Mouse (Mus musculus): Measurements from ENCODE around the gene Gnpnat1. TPM values are rescaled to one million over a fixed set of nuclear protein-coding genes. Genes with fewer than 3 reads are reported as not detected.

The Gnpnat1 gene
- polyA plus RNA-seq, 1 experiment, result 3.6 TPM

DNA sequence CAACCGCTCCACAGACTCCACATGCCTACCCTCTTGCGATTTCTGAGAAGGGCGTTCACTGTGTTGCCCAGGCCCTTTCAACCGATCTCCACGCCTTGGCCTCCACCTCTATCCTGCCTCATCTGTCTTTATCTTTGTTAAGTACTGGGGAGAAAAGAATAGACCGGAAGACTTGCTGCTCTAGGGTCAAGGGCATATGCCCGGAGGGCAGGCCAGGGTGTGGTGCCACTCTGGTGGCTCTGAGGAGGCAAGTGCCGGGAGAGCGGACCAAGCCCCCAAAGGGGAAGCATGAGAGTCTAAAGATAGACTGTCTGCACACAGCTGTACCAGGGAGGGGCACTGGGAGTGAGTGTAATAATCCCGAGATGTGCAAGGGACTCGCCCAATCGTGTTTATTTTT is 40.7 kb upstream of the Gnpnat1 start:
- Histone ChIP-seq H3K27ac (ENCODE audit: control insufficient read depth, insufficient read depth, low read length) (no peak overlapping the region), H3K27me3 (ENCODE audit: control insufficient read depth, insufficient read depth, low read length) (no peaks in the 10 kb centered on the region), H3K36me3 (ENCODE audit: control insufficient read depth, insufficient read depth, low read length) (no peaks in the 10 kb centered on the region), H3K4me1 (replicated peaks; ENCODE audit: control insufficient read depth, insufficient read depth, low read length) (no peaks in the 10 kb centered on the region), H3K4me3 (ENCODE audit: control insufficient read depth, insufficient read depth, low read length) (no peak overlapping the region)
- 88% methylated on average over 12 of the region's 12 CpGs for WGBS
- TF ChIP-seq POLR2A (IDR thresholded peaks at IDR 0.05; ENCODE audit: control insufficient read depth, extremely low read depth, insufficient read depth, low read length, poor library complexity) (no peak), CTCF (IDR thresholded peaks at IDR 0.05; ENCODE audit: borderline replicate concordance, control insufficient read depth, extremely low read depth, insufficient read depth, low read length, poor library complexity) (no peak)
- no peak for DNase-seq

DNA sequence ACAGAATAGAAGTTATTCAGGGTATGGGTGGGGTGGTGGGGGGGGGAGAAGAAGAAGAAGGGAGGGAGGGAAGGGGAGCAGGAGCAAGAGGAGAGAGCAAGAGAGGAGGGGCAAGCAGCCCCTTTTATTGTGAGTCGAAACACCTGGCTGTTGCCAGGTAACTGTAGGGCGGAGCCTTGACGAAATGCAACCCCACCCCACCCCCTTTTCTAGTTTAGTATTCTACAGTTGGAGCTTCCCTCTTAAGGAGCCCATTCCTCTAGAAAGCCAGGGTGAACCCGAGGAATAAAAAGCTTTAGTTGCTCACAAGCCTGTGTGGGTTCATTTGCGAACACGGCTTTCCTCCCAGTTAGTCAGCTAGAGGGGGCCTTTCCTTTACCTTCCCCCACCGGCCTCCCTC is 40.2 kb upstream of the Gnpnat1 start:
- Histone ChIP-seq H3K4me3 (ENCODE audit: control insufficient read depth, insufficient read depth, low read length) (no peak overlapping the region), H3K27me3 (ENCODE audit: control insufficient read depth, insufficient read depth, low read length) (no peaks in the 10 kb centered on the region), H3K27ac (ENCODE audit: control insufficient read depth, insufficient read depth, low read length) (no peak overlapping the region), H3K4me1 (replicated peaks; ENCODE audit: control insufficient read depth, insufficient read depth, low read length) (no peaks in the 10 kb centered on the region), H3K36me3 (ENCODE audit: control insufficient read depth, insufficient read depth, low read length) (no peaks in the 10 kb centered on the region)
- no peak for DNase-seq
- 79% methylated on average over 7 of the region's 7 CpGs for WGBS
- no peak for TF ChIP-seq CTCF (IDR thresholded peaks at IDR 0.05; ENCODE audit: borderline replicate concordance, control insufficient read depth, extremely low read depth, insufficient read depth, low read length, poor library complexity)
- TF ChIP-seq POLR2A (IDR thresholded peaks at IDR 0.05; ENCODE audit: control insufficient read depth, extremely low read depth, insufficient read depth, low read length, poor library complexity), result no peak

DNA sequence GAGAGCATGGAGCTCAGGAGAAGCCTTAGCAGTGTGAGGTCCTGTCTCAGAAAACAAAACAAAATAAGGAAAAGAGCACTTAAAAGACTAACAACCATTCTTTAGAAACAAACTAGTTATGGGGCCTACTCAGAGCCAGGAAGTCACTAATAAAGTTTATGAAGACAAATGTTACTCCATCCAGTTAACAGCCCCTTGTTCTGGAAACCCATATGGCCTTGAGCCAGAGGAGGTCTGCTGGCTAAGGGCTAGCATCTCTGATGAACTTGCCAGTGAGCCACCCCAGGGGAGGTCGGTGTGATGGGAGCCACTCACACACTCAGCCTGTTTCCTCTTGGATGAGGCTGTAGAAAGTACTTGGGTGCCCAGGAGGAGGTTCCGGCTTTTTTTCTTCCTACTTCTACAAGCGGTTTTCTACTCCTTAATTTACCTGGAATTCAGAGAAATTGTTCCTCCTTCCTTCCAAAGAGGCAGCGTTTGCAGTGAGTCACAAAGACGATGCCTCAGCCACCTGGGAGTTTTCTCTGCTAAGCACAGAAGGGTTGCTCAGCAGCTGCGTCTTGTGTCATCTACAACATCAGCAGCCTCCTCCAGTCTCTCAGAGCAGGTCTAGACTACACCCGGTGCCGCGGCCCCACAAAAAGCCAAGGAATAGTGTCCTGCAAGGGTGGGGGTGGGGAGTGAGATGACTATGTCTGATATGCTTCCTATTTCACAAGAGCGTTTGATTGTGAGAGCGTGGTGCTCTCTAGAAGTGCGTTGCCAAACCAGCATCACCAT is 38.3 kb upstream of the Gnpnat1 start:
- no peak overlapping the region for H3K27ac ChIP-seq (ENCODE audit: control insufficient read depth, insufficient read depth, low read length)
- no peak overlapping the region for H3K4me3 ChIP-seq (ENCODE audit: control insufficient read depth, insufficient read depth, low read length)
- no peaks in the 10 kb centered on the region for H3K27me3 ChIP-seq (ENCODE audit: control insufficient read depth, insufficient read depth, low read length)
- H3K4me1 ChIP-seq (replicated peaks; ENCODE audit: control insufficient read depth, insufficient read depth, low read length), result no peaks in the 10 kb centered on the region
- TF ChIP-seq POLR2A (IDR thresholded peaks at IDR 0.05; ENCODE audit: control insufficient read depth, extremely low read depth, insufficient read depth, low read length, poor library complexity) (no peak), CTCF (IDR thresholded peaks at IDR 0.05; ENCODE audit: borderline replicate concordance, control insufficient read depth, extremely low read depth, insufficient read depth, low read length, poor library complexity) (no peak)
- DNase-seq, result no peak
- H3K36me3 ChIP-seq (ENCODE audit: control insufficient read depth, insufficient read depth, low read length), result no peaks in the 10 kb centered on the region
- WGBS, result 58% methylated on average over 12 of the region's 12 CpGs

DNA sequence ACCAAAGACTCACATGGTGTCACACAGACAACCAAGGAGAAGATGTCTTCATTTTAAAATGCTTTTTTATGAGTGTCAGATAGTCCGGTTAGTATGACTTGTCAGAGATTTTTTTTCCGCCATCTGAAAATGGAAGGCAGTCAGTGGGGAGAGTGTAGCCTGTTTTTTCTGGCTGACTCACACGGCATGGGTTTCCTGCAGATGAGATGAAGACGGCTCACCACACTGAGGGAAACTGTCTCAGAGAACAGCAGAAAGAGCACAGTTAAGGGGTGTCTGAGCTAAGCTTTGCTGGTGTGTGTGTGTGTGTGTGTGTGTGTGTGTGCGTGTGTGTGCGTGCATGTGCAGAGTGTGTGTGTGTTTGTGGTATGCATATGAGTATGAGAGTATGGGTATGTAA is 36.6 kb upstream of the Gnpnat1 start:
- no peaks in the 10 kb centered on the region for H3K4me1 ChIP-seq (replicated peaks; ENCODE audit: control insufficient read depth, insufficient read depth, low read length)
- TF ChIP-seq POLR2A (IDR thresholded peaks at IDR 0.05; ENCODE audit: control insufficient read depth, extremely low read depth, insufficient read depth, low read length, poor library complexity), result no peak
- no peak for TF ChIP-seq CTCF (IDR thresholded peaks at IDR 0.05; ENCODE audit: borderline replicate concordance, control insufficient read depth, extremely low read depth, insufficient read depth, low read length, poor library complexity)
- no peak overlapping the region for H3K4me3 ChIP-seq (ENCODE audit: control insufficient read depth, insufficient read depth, low read length)
- no peak for DNase-seq
- 75% methylated on average over 6 of the region's 6 CpGs for WGBS
- no peaks in the 10 kb centered on the region for H3K36me3 ChIP-seq (ENCODE audit: control insufficient read depth, insufficient read depth, low read length)
- H3K27ac ChIP-seq (ENCODE audit: control insufficient read depth, insufficient read depth, low read length), result no peak overlapping the region
- no peaks in the 10 kb centered on the region for H3K27me3 ChIP-seq (ENCODE audit: control insufficient read depth, insufficient read depth, low read length)

DNA sequence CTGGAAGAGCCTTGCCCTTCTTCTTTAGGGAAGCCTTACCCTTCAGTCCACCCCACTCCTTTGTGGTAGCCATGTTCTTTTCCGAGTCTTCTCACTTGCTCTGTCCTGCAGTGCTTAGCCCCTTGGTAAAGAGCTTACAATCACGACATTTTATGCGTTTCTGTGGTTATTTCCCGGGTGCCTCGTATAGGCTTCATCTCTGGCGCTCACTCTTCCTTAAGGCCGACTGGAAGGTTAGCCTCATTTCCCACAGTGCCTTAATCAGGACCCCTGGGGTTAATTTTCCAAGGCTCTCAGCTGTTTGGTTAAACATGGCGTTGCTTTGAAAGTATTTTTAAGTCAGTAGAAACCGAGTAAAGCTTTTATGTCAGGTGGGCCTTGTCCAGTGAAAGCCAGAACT is 34.7 kb upstream of the Gnpnat1 start:
- DNase-seq, result no peak
- TF ChIP-seq POLR2A (IDR thresholded peaks at IDR 0.05; ENCODE audit: control insufficient read depth, extremely low read depth, insufficient read depth, low read length, poor library complexity), result no peak
- Histone ChIP-seq H3K27me3 (ENCODE audit: control insufficient read depth, insufficient read depth, low read length) (no peaks in the 10 kb centered on the region), H3K4me3 (ENCODE audit: control insufficient read depth, insufficient read depth, low read length) (no peak overlapping the region), H3K4me1 (replicated peaks; ENCODE audit: control insufficient read depth, insufficient read depth, low read length) (no peaks in the 10 kb centered on the region), H3K36me3 (ENCODE audit: control insufficient read depth, insufficient read depth, low read length) (no peaks in the 10 kb centered on the region), H3K27ac (ENCODE audit: control insufficient read depth, insufficient read depth, low read length) (no peak overlapping the region)
- WGBS, result 91% methylated on average over 9 of the region's 9 CpGs

DNA sequence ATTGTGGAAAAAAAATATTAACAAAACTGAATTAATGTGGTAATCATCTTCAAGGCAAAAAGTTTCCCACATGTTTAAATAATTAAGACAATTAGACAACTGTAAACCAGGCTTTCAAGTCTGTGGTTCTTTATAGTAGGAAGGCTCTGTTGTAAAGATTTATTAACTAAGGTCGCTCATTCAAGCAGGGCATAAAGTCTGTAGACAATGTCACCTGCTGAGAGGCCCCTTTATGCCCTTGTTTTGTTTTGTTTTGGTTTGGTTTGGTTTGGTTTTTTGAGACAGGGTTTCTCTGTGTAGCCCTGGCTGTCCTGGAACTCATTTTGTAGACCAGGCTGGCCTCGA is 34.2 kb upstream of the Gnpnat1 start:
- no peak overlapping the region for H3K27ac ChIP-seq (ENCODE audit: control insufficient read depth, insufficient read depth, low read length)
- WGBS, result 87% methylated on average over 2 of the region's 2 CpGs
- H3K36me3 ChIP-seq (ENCODE audit: control insufficient read depth, insufficient read depth, low read length), result no peaks in the 10 kb centered on the region

More for the DNA sequence above, 34.2 kb upstream of the Gnpnat1 start:
- TF ChIP-seq CTCF (IDR thresholded peaks at IDR 0.05; ENCODE audit: borderline replicate concordance, control insufficient read depth, extremely low read depth, insufficient read depth, low read length, poor library complexity), result no peak
- no peak for TF ChIP-seq POLR2A (IDR thresholded peaks at IDR 0.05; ENCODE audit: control insufficient read depth, extremely low read depth, insufficient read depth, low read length, poor library complexity)
- Histone ChIP-seq H3K4me1 (replicated peaks; ENCODE audit: control insufficient read depth, insufficient read depth, low read length) (no peaks in the 10 kb centered on the region), H3K27me3 (ENCODE audit: control insufficient read depth, insufficient read depth, low read length) (no peaks in the 10 kb centered on the region), H3K4me3 (ENCODE audit: control insufficient read depth, insufficient read depth, low read length) (no peak overlapping the region)
- DNase-seq, result no peak
